Mouse (Mus musculus) left cerebral cortex, postnatal 25 days (tissue): ENCODE results near the gene Cenpa. TPM values are rescaled to one million over a fixed set of nuclear protein-coding genes. Genes with fewer than 3 reads are reported as not detected.

Source experiments
- DNase-seq, 2 experiments: peaks; one replicate each; pipeline ENCODE4 v3.0.0; 2022; ENCODE audit warnings: low spot score in 2 of 2, mixed read lengths in 1 of 2
- intact Hi-C: fragments of 180-260 bp; cut with DNase I; formaldehyde crosslinking; loops from one replicate; pipeline ENCODE4 v1.15.1; 2025
- total RNA-seq, 2 experiments: library from RNA; stranded (reverse); gene quantifications; 2 replicates each; pipeline ENCODE4 v1.2.3; 2021

Cenpa gene
- total RNA-seq, 2 experiments from 2014 or later = 6.7 to 8.0 TPM

- DNase-seq = peak; percentile 80 to 84
- intact Hi-C loops = loop anchor here (1.0 to 5.0 kb wide), 3 partner anchors 122 to 426 kb away; no protein-coding TSS in a partner anchor
Observed at GRCm38 (mm10) chr5:30638041-30638440, 28.5 kb upstream of the Cenpa start.

- intact Hi-C loops = loop anchor here (5.0 kb wide), 1 partner anchor 56 kb away; the partner anchor contains the start of gene Kcnk3
- peak; percentile 37 to 91 for DNase-seq
Observed at GRCm38 (mm10) chr5:30643477-30644179, 22.9 kb upstream of the Cenpa start.

GRCm38 (mm10) chr5:30646036-30646435 is 20.5 kb upstream of the Cenpa start:
- intact Hi-C loops = no loop called here
- DNase-seq = no peak

- intact Hi-C loops = no loop called here
Observed at GRCm38 (mm10) chr5:30647396-30647795, 19.2 kb upstream of the Cenpa start.

GRCm38 (mm10) chr5:30647815-30648560 is 18.6 kb upstream of the Cenpa start, which contains the start of gene Slc35f6:
Gene Slc35f6 (plus strand): TSS chr5:30647933.
- peak; percentile 92 to 97 for DNase-seq
- intact Hi-C loops = no loop called here

More at GRCm38 (mm10) chr5:30647396-30647795, 19.2 kb upstream of the Cenpa start:
- DNase-seq = no peak

- intact Hi-C loops = no loop called here
- DNase-seq = no peak
Observed at GRCm38 (mm10) chr5:30649558-30649957, 17.0 kb upstream of the Cenpa start.

GRCm38 (mm10) chr5:30650756-30651155 is 15.8 kb upstream of the Cenpa start:
- DNase-seq = peak in 1 of 2 experiments; percentile 34
- intact Hi-C loops = no loop called here

GRCm38 (mm10) chr5:30651554-30651953 is 15.0 kb upstream of the Cenpa start:
- no peak for DNase-seq
- intact Hi-C loops = no loop called here

- intact Hi-C loops = no loop called here
- DNase-seq = no peak
Observed at GRCm38 (mm10) chr5:30653246-30653645, 13.3 kb upstream of the Cenpa start.

- no peak for DNase-seq
- intact Hi-C loops = no loop called here
Observed at GRCm38 (mm10) chr5:30655042-30655441, 11.5 kb upstream of the Cenpa start.

- intact Hi-C loops = no loop called here
- DNase-seq = no peak
Observed at GRCm38 (mm10) chr5:30655526-30656195, 10.9 kb upstream of the Cenpa start.

GRCm38 (mm10) chr5:30659042-30659441 is 7.5 kb upstream of the Cenpa start:
- intact Hi-C loops = no loop called here
- no peak for DNase-seq

GRCm38 (mm10) chr5:30660278-30660677 is 6.3 kb upstream of the Cenpa start:
- no peak for DNase-seq
- intact Hi-C loops = no loop called here

- no peak for DNase-seq
- intact Hi-C loops = no loop called here
Observed at GRCm38 (mm10) chr5:30660813-30661212, 5.8 kb upstream of the Cenpa start.

- intact Hi-C loops = no loop called here
- no peak for DNase-seq
Observed at GRCm38 (mm10) chr5:30665360-30665759, 1.2 kb upstream of the Cenpa start.

- intact Hi-C loops = no loop called here
- DNase-seq = peak; percentile 50 to 84
Observed at GRCm38 (mm10) chr5:30665968-30666367, 609 bp upstream of the Cenpa start.

GRCm38 (mm10) chr5:30667215-30667614 is 638 bp downstream of the Cenpa start:
- DNase-seq = no peak
- intact Hi-C loops = no loop called here

- DNase-seq = no peak
- intact Hi-C loops = no loop called here
Observed at GRCm38 (mm10) chr5:30667686-30668085, 1.1 kb downstream of the Cenpa start.

- no peak for DNase-seq
- intact Hi-C loops = no loop called here
Observed at GRCm38 (mm10) chr5:30668637-30669495, 2.3 kb downstream of the Cenpa start.

GRCm38 (mm10) chr5:30669496-30669830 is 2.9 kb downstream of the Cenpa start:
- no peak for DNase-seq
- intact Hi-C loops = no loop called here
